Mouse (Mus musculus) thymus, postnatal 14 days (tissue): ENCODE measurements around the gene Lpar3.

Source experiments
- DNase-seq: peaks from one replicate; pipeline ENCODE4 v3.0.0; 2021

The Lpar3 gene

GRCm38 (mm10) chr3:146316293-146316692 is 95.5 kb downstream of the Lpar3 start:
- no peak for DNase-seq

DNA sequence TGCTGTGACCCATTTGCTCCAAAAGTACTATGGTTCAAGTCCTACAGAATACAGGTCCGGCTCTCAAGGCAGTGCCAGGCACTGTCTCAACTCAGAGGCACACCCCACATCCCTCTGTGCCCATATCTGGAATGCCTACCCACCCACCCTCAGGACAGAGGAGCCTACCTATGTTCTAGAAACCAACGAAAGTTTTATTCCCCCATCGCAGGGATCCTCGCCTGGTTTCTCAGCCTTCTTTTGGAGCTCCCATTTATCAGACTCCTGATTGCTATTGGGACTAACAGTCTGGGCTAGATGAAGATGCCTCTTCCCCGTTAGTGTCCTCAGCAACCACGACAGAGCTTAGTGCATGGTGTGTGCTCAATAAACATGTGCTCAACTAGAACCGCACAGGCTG is 96.6 kb downstream of the Lpar3 start:
- no peak for DNase-seq

DNA sequence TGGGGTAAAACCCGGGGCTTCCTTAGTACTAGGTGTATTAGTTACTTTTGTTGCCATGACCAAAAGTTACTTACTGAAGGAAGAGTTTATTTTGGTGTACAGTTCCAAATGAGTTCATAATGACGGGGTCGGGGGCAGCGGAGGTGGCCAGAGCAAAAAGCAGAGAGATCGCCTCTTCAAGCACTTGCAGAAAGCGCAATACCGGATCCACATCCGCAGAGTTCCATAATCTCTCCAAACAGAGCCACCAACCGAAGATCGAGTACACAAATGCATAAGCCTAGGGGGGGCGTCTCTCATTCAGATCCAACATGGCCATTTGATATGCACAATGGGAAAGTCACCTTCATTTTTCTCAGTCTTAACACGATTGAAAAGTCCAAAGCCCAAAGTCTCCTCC is 97.1 kb downstream of the Lpar3 start:
- no peak for DNase-seq

- DNase-seq = no peak
Measured at GRCm38 (mm10) chr3:146318520-146318938, 97.8 kb downstream of the Lpar3 start.

DNA sequence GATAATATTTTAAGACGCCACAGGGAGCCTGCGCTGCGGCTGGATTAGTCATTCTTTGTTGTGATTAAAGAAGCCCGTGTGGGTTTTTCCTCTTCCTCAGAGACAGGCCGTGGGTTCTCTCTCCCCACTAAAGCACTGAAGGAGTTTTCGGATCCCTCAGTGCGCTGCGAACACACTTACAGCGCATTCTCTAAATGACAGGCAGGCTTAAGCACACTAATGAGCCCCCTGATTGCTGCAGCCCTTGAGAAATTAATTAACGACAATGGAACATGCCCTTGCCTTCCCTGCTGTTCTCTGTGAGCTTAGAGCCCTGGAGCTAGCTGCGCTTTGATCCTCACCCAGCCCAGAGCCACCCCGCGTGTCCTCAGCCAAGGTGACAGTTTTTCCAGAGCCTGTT is 98.2 kb downstream of the Lpar3 start:
- DNase-seq = no peak

- no peak for DNase-seq
Measured at GRCm38 (mm10) chr3:146319503-146319902, 98.7 kb downstream of the Lpar3 start.

DNA sequence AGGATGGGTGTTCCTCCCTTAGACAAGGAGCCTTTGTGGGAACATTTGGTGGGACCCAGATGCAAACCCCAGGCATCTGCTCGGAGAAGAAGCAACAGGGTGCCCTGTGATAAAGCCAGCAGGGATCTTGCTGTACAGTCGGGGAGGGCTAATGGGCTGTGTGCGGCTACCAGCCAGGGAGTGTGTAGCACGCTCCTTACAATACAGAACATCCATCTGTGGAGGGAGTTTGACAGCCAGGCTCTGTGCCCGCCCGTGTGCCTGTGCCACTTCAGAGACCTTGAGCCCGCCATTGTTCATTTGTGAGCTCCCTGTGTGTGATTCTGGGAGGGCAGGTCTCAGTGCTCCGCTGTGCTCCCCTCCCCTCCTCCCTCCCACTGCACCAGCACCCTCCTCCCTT is 104.2 kb downstream of the Lpar3 start:
- no peak for DNase-seq

DNA sequence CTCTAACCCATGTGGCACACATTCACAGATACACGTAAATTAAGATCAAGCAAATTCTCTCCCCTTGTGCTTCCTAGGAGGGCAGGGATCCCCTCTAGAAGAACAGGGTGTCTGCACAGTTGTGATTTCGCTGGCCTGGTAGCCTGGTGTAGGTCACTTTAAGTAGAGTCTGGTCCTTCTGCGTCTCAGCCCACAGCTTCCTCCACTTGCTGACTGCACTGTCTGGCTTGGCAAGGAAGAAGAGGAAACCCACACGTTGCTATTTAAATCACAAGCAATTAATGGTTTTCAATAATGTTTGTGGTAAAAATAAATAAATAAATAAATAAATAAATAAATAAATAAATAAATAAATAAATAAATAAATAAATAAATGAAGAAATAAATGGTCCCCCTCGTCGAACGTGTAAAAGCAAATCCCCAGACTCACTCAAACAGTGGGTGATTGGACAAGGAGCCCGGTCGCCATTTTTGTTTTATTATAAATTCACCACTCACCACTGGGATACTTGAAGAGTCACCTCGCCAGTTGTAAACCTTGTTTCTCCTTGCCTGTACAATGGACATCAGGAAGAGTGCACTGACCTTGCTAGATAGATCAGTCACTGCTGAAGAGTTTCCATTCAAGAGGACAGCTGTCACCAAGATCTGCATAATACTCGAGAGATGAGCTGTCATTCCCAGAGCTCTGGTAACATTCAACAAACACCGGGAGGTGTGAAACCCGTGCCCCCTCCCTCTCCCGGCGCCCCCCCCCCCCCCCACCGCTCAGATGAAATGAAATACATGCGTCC is 106.2 kb downstream of the Lpar3 start:
- DNase-seq = no peak

DNA sequence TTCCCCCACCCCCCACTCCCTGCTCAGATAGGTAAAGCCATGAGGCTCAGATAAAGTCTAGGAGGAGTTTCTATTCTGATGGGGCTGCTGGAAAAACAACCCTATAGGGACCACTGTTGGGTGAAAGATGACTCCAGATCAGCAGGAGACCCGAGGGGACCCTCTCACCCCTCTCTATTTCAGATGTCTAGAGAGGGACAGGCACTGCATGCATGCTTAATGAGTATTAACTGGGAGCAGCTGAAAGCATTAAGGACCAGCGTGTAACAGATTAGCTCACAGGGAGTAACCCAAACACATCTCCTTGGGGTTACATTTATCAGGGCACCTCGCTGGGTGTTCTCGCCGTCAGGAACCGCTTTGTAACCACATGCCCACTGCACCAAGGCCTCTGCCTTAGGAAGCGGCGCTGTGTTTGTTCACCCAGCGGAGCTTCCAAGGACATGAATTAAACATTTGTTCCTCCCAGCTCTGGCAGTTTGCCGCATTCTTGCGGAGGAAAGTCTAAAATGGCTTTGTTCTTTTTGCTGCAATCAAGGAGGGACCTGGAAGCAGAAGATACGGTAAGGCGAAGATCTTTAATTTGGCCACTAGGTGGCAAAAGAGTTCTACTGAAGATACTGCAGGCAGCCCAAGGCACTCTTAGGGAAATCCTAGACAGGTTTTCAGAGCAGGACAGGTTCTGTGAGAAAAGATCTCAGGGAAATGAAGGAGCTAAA is 106.9 kb downstream of the Lpar3 start:
- DNase-seq = peak; percentile 54

DNA sequence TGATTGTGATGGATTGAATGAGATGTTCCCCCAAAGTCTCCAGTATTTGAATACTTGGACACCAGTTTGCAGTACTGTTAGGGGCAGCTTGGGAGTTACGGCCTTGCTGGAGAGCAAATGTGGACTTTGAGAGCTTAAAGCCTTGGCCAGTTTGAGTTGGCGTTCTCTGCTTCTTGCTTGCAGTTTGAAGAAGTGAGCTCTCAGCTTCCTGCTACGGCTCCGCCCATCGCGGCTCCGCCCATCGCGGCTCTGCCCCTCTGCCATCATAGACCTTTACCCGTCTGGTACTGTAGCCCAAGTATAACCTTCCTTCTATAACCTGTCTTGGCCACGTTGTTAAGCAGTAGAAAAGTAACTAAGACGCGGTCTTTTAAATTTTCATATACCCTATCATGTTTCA is 108.0 kb downstream of the Lpar3 start:
- DNase-seq = peak; percentile 57

- DNase-seq = no peak
Measured at GRCm38 (mm10) chr3:146331819-146332218, 111.1 kb downstream of the Lpar3 start.

DNA sequence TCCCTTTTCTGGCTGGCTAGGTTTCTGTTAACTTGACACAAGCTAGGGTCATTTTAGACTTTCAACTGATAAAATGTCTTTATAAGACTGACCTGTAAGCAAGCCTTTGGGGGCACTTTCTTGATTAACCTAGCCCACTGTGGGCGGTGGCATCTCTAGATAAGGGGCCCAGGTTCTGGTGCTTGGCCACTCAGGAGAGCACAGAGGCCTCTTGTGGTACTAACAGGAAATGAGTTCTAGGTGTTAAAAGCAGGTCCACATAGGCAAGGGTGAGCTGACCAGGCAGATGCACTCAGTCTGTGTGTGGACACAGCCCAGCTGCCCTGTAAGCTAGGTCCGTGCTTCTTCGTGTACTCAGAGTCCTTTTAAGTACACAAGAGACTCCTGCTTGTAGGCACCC is 112.5 kb downstream of the Lpar3 start:
- no peak for DNase-seq

GRCm38 (mm10) chr3:146334070-146334469 is 113.3 kb downstream of the Lpar3 start:
- DNase-seq = no peak
